Mouse (Mus musculus): ENCODE measurements at regions not wholly inside any gene's neighbourhood (a gene's known extent, or its start where the extent isn't known, plus 50 kb on each side); places are given as distances from the start of the nearest gene placed in this dataset.

GRCm38 (mm10) chr14:76263682-76264081, 151.1 kb upstream of the Tsc22d1 start:
- no peak overlapping the region for H3K27ac ChIP-seq (ENCODE audit: insufficient read depth, low read length)
- no peaks in the 10 kb centered on the region for H3K36me3 ChIP-seq (ENCODE audit: control insufficient read depth, insufficient read depth, low read length)
- TF ChIP-seq POLR2A (IDR thresholded peaks at IDR 0.05; ENCODE audit: low read depth, low read length) (no peak), CTCF (IDR thresholded peaks at IDR 0.05; ENCODE audit: extremely low read depth, insufficient read depth, insufficient read length, insufficient replicate concordance) (no peak)
- WGBS, result 91% methylated on average over 5 of the region's 5 CpGs
- no peak for DNase-seq (ENCODE audit: low read depth in 1 of 2, low spot score in 2 of 2)
- H3K27me3 ChIP-seq (ENCODE audit: control insufficient read depth, insufficient read depth, low read length), result no peaks in the 10 kb centered on the region
- no peaks in the 10 kb centered on the region for H3K4me1 ChIP-seq (ENCODE audit: control insufficient read depth, insufficient read depth, insufficient read length)
- H3K4me3 ChIP-seq (ENCODE audit: extremely low read depth, insufficient read depth, insufficient read length), result no peak overlapping the region

- no peaks in the 10 kb centered on the region for H3K27me3 ChIP-seq (ENCODE audit: control insufficient read depth, insufficient read depth, low read length)
- H3K27ac ChIP-seq (ENCODE audit: insufficient read depth, low read length), result no peak overlapping the region
- 87% methylated on average over 5 of the region's 5 CpGs for WGBS
- no peak for DNase-seq (ENCODE audit: low read depth in 1 of 2, low spot score in 2 of 2)
- no peak overlapping the region for H3K4me3 ChIP-seq (ENCODE audit: extremely low read depth, insufficient read depth, insufficient read length)
- TF ChIP-seq CTCF (IDR thresholded peaks at IDR 0.05; ENCODE audit: extremely low read depth, insufficient read depth, insufficient read length, insufficient replicate concordance) (no peak), POLR2A (IDR thresholded peaks at IDR 0.05; ENCODE audit: low read depth, low read length) (no peak)
- H3K4me1 ChIP-seq (ENCODE audit: control insufficient read depth, insufficient read depth, insufficient read length), result no peaks in the 10 kb centered on the region
- no peaks in the 10 kb centered on the region for H3K36me3 ChIP-seq (ENCODE audit: control insufficient read depth, insufficient read depth, low read length)
These were observed 148.9 kb upstream of the Tsc22d1 start for GRCm38 (mm10) chr14:76265819-76266218.

GRCm38 (mm10) chr14:76266249-76266648, 148.5 kb upstream of the Tsc22d1 start:
- DNase-seq (ENCODE audit: low read depth in 1 of 2, low spot score in 2 of 2), result no peak
- Histone ChIP-seq H3K27ac (ENCODE audit: insufficient read depth, low read length) (no peak overlapping the region), H3K36me3 (ENCODE audit: control insufficient read depth, insufficient read depth, low read length) (no peaks in the 10 kb centered on the region), H3K27me3 (ENCODE audit: control insufficient read depth, insufficient read depth, low read length) (no peaks in the 10 kb centered on the region), H3K4me3 (ENCODE audit: extremely low read depth, insufficient read depth, insufficient read length) (no peak overlapping the region), H3K4me1 (ENCODE audit: control insufficient read depth, insufficient read depth, insufficient read length) (no peaks in the 10 kb centered on the region)
- TF ChIP-seq POLR2A (IDR thresholded peaks at IDR 0.05; ENCODE audit: low read depth, low read length) (no peak), CTCF (IDR thresholded peaks at IDR 0.05; ENCODE audit: extremely low read depth, insufficient read depth, insufficient read length, insufficient replicate concordance) (no peak)
- 83% methylated on average over 4 of the region's 4 CpGs for WGBS

GRCm38 (mm10) chr14:76267091-76267490, 147.7 kb upstream of the Tsc22d1 start:
- 84% methylated on average over 4 of the region's 4 CpGs for WGBS
- Histone ChIP-seq H3K4me1 (ENCODE audit: control insufficient read depth, insufficient read depth, insufficient read length) (no peaks in the 10 kb centered on the region), H3K27ac (ENCODE audit: insufficient read depth, low read length) (no peak overlapping the region), H3K27me3 (ENCODE audit: control insufficient read depth, insufficient read depth, low read length) (no peaks in the 10 kb centered on the region), H3K4me3 (ENCODE audit: extremely low read depth, insufficient read depth, insufficient read length) (no peak overlapping the region), H3K36me3 (ENCODE audit: control insufficient read depth, insufficient read depth, low read length) (no peaks in the 10 kb centered on the region)
- DNase-seq (ENCODE audit: low read depth in 1 of 2, low spot score in 2 of 2), result no peak
- TF ChIP-seq POLR2A (IDR thresholded peaks at IDR 0.05; ENCODE audit: low read depth, low read length), result no peak
- no peak for TF ChIP-seq CTCF (IDR thresholded peaks at IDR 0.05; ENCODE audit: extremely low read depth, insufficient read depth, insufficient read length, insufficient replicate concordance)

GRCm38 (mm10) chr14:76271190-76271589, 143.6 kb upstream of the Tsc22d1 start:
- TF ChIP-seq POLR2A (IDR thresholded peaks at IDR 0.05; ENCODE audit: low read depth, low read length), result no peak
- TF ChIP-seq CTCF (IDR thresholded peaks at IDR 0.05; ENCODE audit: extremely low read depth, insufficient read depth, insufficient read length, insufficient replicate concordance), result no peak
- Histone ChIP-seq H3K4me1 (ENCODE audit: control insufficient read depth, insufficient read depth, insufficient read length) (no peaks in the 10 kb centered on the region), H3K27me3 (ENCODE audit: control insufficient read depth, insufficient read depth, low read length) (no peaks in the 10 kb centered on the region), H3K4me3 (ENCODE audit: extremely low read depth, insufficient read depth, insufficient read length) (no peak overlapping the region), H3K36me3 (ENCODE audit: control insufficient read depth, insufficient read depth, low read length) (no peaks in the 10 kb centered on the region), H3K27ac (ENCODE audit: insufficient read depth, low read length) (no peak overlapping the region)
- 92% methylated on average over 11 of the region's 11 CpGs for WGBS
- DNase-seq (ENCODE audit: low read depth in 1 of 2, low spot score in 2 of 2), result no peak

- no peak overlapping the region for H3K27ac ChIP-seq (ENCODE audit: insufficient read depth, low read length)
- WGBS, result 63% methylated on average over 4 of the region's 4 CpGs
- H3K4me3 ChIP-seq (ENCODE audit: extremely low read depth, insufficient read depth, insufficient read length), result no peak overlapping the region
- H3K36me3 ChIP-seq (ENCODE audit: control insufficient read depth, insufficient read depth, low read length), result no peaks in the 10 kb centered on the region
- DNase-seq (ENCODE audit: low read depth in 1 of 2, low spot score in 2 of 2), result no peak
- TF ChIP-seq POLR2A (IDR thresholded peaks at IDR 0.05; ENCODE audit: low read depth, low read length), result no peak
- TF ChIP-seq CTCF (IDR thresholded peaks at IDR 0.05; ENCODE audit: extremely low read depth, insufficient read depth, insufficient read length, insufficient replicate concordance), result no peak
- H3K4me1 ChIP-seq (ENCODE audit: control insufficient read depth, insufficient read depth, insufficient read length), result no peaks in the 10 kb centered on the region
- H3K27me3 ChIP-seq (ENCODE audit: control insufficient read depth, insufficient read depth, low read length), result no peaks in the 10 kb centered on the region
These were observed 141.9 kb upstream of the Tsc22d1 start for GRCm38 (mm10) chr14:76272840-76273239.

- no peak for TF ChIP-seq POLR2A (IDR thresholded peaks at IDR 0.05; ENCODE audit: low read depth, low read length)
- TF ChIP-seq CTCF (IDR thresholded peaks at IDR 0.05; ENCODE audit: extremely low read depth, insufficient read depth, insufficient read length, insufficient replicate concordance), result no peak
- Histone ChIP-seq H3K4me3 (ENCODE audit: extremely low read depth, insufficient read depth, insufficient read length) (no peak overlapping the region), H3K4me1 (ENCODE audit: control insufficient read depth, insufficient read depth, insufficient read length) (no peaks in the 10 kb centered on the region), H3K27ac (ENCODE audit: insufficient read depth, low read length) (no peak overlapping the region), H3K27me3 (ENCODE audit: control insufficient read depth, insufficient read depth, low read length) (no peaks in the 10 kb centered on the region), H3K36me3 (ENCODE audit: control insufficient read depth, insufficient read depth, low read length) (no peaks in the 10 kb centered on the region)
- DNase-seq (ENCODE audit: low read depth in 1 of 2, low spot score in 2 of 2), result no peak
- 58% methylated on average over 9 of the region's 9 CpGs for WGBS
These were observed 138.1 kb upstream of the Tsc22d1 start for GRCm38 (mm10) chr14:76276655-76277054.
